Mouse (Mus musculus) kidney, adult 10 weeks (tissue): ENCODE results near the gene Gm8439. TPM values are rescaled to one million over a fixed set of nuclear protein-coding genes. Genes with fewer than 3 reads are reported as not detected.

Source experiments
- polyA plus RNA-seq: library from polyadenylated mRNA; stranded (reverse); fragments of 350-450 nt; fragmentation: Illumina TruSeq; extraction: RNeasy Lipid Tissue Mini Kit (QIAGEN cat#74804); gene quantifications from one replicate; pipeline ENCODE4 v1.2.3, GENCODE M21; 2014; ENCODE audit warnings: low read depth, low replicate concordance

The Gm8439 gene
- polyA plus RNA-seq: not detected

GRCm38 (mm10) chr4:120588445-120588844 lies at the start of gene Gm8439:
Gm8439 (plus strand) TSS chr4:120588745.

GRCm38 (mm10) chr4:120569486-120570437 lies 18.8 kb upstream of the Gm8439 start, which contains the start of gene Ctps:
Ctps (minus strand) TSS chr4:120570276.

Other genes starting within 250 kb of the Gm8439 start
- gene Scmh1, start 183.5 kb upstream of the Gm8439 start, polyA plus RNA-seq: 14.4 TPM
- gene Slfnl1, start 56.5 kb upstream of the Gm8439 start, polyA plus RNA-seq: not detected
- gene Ctps, start 18.5 kb upstream of the Gm8439 start, polyA plus RNA-seq: 22.1 TPM
- not detected for gene Cited4, start 77.8 kb downstream of the Gm8439 start, polyA plus RNA-seq
- gene Kcnq4, start 159.9 kb downstream of the Gm8439 start, polyA plus RNA-seq: not detected
- gene Nfyc, start 242.8 kb downstream of the Gm8439 start, polyA plus RNA-seq: 30.3 TPM